Mouse (Mus musculus) heart, embryonic 12.5 days (tissue): ENCODE measurements around the gene Ppif. TPM values are rescaled to one million over a fixed set of nuclear protein-coding genes. Genes with fewer than 3 reads are reported as not detected.

ENCODE experiments used
- ATAC-seq: fragments of 200-750 bp; cut with Nextera tagmentation; 2 replicates; pipeline ENCODE4 v1.8.0; 2017; ENCODE audit warnings: moderate TSS enrichment, moderate library complexity; ENCODE audit not compliant: insufficient number of reproducible peaks, low FRiP score
- H3K27ac ChIP-seq: fragments of 300-500 bp; sonication (generic); 2 replicates; pipeline ENCODE4 v1.5.1; 2016; ENCODE audit warnings: mild to moderate bottlenecking, moderate library complexity; ENCODE audit not compliant: poor library complexity, severe bottlenecking
- H3K27me3 ChIP-seq: fragments of 300-500 bp; sonication (generic); replicated peaks from 2 replicates; pipeline ENCODE4 v1.6.1; 2016; ENCODE audit warnings: mild to moderate bottlenecking, moderate library complexity
- H3K36me3 ChIP-seq: fragments of 300-500 bp; sonication (generic); 2 replicates; pipeline ENCODE4 v1.6.1; 2016; ENCODE audit warnings: mild to moderate bottlenecking, moderate library complexity
- H3K4me1 ChIP-seq: fragments of 300-500 bp; sonication (generic); replicated peaks from 2 replicates; pipeline ENCODE4 v1.6.1; 2016; ENCODE audit warnings: mild to moderate bottlenecking
- H3K4me2 ChIP-seq: fragments of 300-500 bp; sonication (generic); 2 replicates; pipeline ENCODE4 v1.6.1; 2016; ENCODE audit warnings: mild to moderate bottlenecking, moderate library complexity
- H3K4me3 ChIP-seq: fragments of 300-500 bp; sonication (generic); 2 replicates; pipeline ENCODE4 v1.5.1; 2016; ENCODE audit warnings: mild to moderate bottlenecking
- H3K9ac ChIP-seq: fragments of 300-500 bp; sonication (generic); 2 replicates; pipeline ENCODE4 v1.6.1; 2016; ENCODE audit warnings: mild to moderate bottlenecking, moderate library complexity
- H3K9me3 ChIP-seq: fragments of 300-500 bp; sonication (generic); replicated peaks from 2 replicates; pipeline ENCODE4 v1.6.1; 2016; ENCODE audit warnings: mild to moderate bottlenecking, moderate library complexity
- WGBS: fragments of 180-500 bp; shearing (Covaris S2); methylation state at CpG from one replicate; pipeline ENCODE4 v1.1.7; 2016; 5-methylcytosine and 5-hydroxymethylcytosine counted together
- polyA plus RNA-seq: library from polyadenylated mRNA; unstranded; fragments of >200 nt; fragmentation: Nextera tagmentation; extraction: Ambion mirVana; gene quantifications from 2 replicates; pipeline ENCODE4 v1.2.1, GENCODE M21; 2016

The Ppif gene
- polyA plus RNA-seq, 1 experiment from 2014 or later, result 104 TPM

DNA sequence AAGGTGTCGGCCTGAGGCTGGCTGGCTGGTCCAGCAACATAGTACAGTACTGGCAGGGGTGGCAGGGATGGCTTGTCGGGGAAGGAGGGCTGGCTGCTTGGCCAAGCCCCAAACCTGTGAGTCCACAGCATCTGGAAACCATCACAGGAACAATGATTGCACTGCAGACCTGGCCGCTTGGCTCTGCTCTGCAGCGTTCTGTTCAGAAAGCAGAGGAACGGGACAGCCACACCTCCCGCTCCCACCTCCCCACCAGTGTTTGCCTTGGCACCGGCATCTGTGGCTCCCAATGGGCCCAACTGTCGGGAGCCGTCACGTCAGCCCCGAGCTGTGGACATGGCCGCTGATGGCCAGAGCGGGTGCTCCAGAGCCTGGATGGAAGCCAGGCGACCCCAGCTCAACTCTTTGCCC lies 44.6 kb downstream of the Ppif start:
- 18% methylated on average over 14 of the region's 14 CpGs for WGBS
- Histone ChIP-seq H3K27ac (peak overlapping the region; percentile 88), H3K4me2 (peak overlapping the region; percentile 2; the same call in 1 of the 2 replicates), H3K27me3 (no peaks in the 10 kb centered on the region), H3K9me3 (no peaks in the 10 kb centered on the region), H3K4me1 (peaks cover 86% of the 10 kb centered on the region), H3K9ac (0 out of 2 replicates have a peak overlapping the region, but pooled peaks have one; percentile 17), H3K36me3 (peaks cover 19% of the 10 kb centered on the region), H3K4me3 (no peak overlapping the region)
- ATAC-seq, result peak; percentile 76

DNA sequence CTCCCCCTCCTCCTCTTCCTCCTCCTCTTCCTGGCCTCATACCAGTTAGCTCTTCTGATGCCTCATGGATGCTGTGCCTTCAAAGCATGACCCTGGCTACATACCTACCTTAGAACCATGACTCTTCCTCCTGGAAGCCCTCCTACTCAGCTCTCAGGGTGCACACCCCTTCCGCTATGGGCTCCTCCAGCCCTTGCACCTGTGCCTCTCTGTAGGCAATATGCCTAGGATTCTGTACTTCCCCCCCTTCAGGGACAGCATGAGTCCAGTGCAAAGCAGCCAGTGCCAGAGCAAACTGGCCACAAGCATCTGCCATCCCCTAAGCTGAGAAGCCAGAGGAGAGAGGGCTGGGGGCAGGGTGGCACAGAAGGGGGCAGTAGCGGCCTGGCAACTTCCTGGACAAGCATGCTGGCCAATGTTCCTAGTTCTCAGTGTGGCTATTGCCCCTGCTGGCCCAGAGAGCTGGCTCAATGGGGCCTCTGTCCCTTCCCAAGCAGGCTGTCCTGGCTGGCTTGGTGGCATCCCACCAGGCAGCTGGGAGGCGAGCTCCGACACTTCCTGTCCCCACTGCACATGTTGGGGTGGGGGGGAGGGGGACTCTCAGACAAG lies 46.1 kb downstream of the Ppif start:
- no peak overlapping the region for H3K9ac ChIP-seq
- H3K36me3 ChIP-seq, result peaks cover 30% of the 10 kb centered on the region
- H3K27ac ChIP-seq, result no peak overlapping the region
- no peaks in the 10 kb centered on the region for H3K9me3 ChIP-seq
- peaks cover 80% of the 10 kb centered on the region for H3K4me1 ChIP-seq
- no peak overlapping the region for H3K4me2 ChIP-seq
- 85% methylated on average over 2 of the region's 4 CpGs for WGBS
- ATAC-seq, result no peak
- no peaks in the 10 kb centered on the region for H3K27me3 ChIP-seq
- H3K4me3 ChIP-seq, result no peak overlapping the region

DNA sequence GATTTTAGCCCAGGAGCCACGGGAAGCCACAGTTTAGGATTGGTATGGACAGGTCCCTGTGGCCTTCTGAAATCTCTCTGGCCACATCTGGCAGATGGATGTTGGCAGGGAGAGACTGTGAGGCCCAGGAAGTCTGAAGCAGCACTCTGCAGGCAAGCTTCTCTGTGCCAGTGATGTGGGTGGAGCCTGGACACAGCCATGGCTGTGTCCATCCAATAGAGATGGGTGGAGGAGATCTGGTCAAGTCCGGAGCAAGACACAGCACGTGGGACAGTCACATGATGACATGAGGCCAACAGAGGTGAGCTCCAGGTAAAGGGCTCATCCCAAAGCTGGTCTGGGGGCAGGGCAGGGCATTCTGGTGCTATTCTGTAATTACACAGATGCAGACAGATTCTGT lies 47.3 kb downstream of the Ppif start:
- H3K4me2 ChIP-seq, result no peak overlapping the region
- 66% methylated on average over 3 of the region's 3 CpGs for WGBS
- H3K9me3 ChIP-seq, result no peaks in the 10 kb centered on the region
- no peak overlapping the region for H3K9ac ChIP-seq
- H3K4me3 ChIP-seq, result no peak overlapping the region
- H3K27ac ChIP-seq, result no peak overlapping the region
- H3K27me3 ChIP-seq, result no peaks in the 10 kb centered on the region
- peaks cover 30% of the 10 kb centered on the region for H3K36me3 ChIP-seq
- no peak for ATAC-seq
- peaks cover 80% of the 10 kb centered on the region for H3K4me1 ChIP-seq

DNA sequence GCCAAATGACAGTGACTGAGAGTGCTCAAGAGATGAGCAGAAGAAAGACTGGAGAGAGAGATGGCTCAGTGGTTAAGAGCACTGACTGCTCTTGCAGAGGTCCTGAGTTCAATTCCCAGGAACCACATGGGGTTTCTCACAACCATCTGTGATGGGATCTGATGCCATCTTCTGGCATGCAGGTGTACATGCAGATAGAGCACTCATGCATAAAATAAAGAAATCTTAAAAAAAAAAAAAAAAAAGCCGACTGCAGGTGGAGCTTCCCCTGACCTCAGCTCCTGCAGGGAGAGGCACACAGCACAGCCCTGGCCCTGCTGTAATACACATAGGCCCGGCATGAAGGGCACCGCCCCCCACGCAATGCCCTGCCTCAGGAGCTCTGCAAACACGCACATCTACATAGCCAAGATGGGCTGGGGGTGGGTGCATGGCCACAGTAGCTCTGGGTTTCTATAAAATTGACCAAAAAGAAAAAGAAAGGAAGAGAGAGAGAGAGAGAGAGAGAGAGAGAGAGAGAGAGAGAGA lies 48.0 kb downstream of the Ppif start:
- Histone ChIP-seq H3K4me2 (no peak overlapping the region), H3K27ac (no peak overlapping the region), H3K4me3 (no peak overlapping the region), H3K4me1 (peaks cover 80% of the 10 kb centered on the region), H3K9me3 (no peaks in the 10 kb centered on the region), H3K9ac (no peak overlapping the region), H3K27me3 (no peaks in the 10 kb centered on the region), H3K36me3 (peaks cover 33% of the 10 kb centered on the region)
- 73% methylated on average over 5 of the region's 5 CpGs for WGBS
- ATAC-seq, result no peak

DNA sequence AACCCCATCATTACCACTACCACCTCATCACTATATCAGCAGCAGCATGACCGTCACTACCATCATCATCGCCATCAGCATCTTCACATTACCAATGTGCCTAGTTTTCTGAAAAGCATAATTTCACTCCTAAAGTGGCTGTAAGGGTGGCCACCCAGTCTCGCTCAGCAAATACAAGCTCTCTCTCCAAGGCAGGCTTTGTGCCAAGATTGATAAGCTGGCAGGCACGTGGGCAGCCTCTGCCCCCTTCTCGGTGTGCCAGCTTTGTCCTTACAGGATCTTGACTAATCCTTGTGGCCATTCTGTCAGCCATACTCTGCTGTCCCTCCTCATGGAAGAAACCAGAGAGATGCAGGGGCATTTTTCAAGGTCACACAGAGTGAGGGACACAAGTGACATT lies 49.0 kb downstream of the Ppif start:
- WGBS, result 67% methylated on average over 5 of the region's 5 CpGs
- Histone ChIP-seq H3K4me3 (no peak overlapping the region), H3K9ac (peak overlapping the region; percentile 9; the same call in 1 of the 2 replicates), H3K36me3 (peaks cover 33% of the 10 kb centered on the region), H3K9me3 (no peaks in the 10 kb centered on the region), H3K27me3 (no peaks in the 10 kb centered on the region), H3K27ac (no peak overlapping the region), H3K4me2 (no peak overlapping the region), H3K4me1 (peaks cover 80% of the 10 kb centered on the region)
- no peak for ATAC-seq

DNA sequence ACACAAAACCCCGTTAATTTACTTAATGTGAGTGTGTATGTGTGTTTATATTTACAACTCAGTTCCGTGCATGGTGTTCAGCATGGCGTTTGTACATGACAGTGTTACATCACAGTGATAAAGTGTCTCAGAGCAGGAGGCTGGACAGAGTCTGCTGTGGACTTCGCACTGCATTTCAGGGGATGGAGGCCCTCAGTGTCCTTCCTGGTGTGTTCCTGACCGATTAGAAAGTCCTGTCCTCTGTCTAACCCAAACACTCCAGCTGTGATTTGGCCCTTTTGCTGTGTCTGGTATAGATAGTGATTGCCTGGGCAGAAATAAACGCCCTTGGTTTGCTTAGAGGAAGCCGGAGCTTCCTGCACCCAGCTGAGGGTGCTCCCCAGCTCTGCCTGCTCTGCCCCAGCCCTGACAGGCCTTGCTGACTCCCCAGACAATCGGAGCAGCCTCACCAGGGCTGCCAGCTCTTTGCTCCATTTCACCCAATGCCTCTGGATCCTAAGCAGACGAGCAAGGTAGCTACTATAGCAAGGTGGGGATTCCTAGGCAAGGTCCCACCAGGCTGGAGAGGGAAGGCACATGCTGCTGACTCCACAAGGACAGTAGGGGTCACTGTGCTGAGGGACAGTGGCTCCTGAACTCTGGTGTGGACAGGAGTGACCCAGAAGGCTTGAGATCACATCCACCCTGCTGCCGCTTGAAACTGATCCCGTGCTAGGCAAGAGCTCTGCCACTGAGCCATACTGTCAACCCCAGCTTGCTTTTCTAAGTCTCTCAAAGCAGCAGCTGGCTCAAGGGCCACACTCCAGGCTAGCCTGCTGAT lies 51.6 kb downstream of the Ppif start:
- Histone ChIP-seq H3K9me3 (no peaks in the 10 kb centered on the region), H3K4me2 (no peak overlapping the region), H3K4me1 (peaks cover 80% of the 10 kb centered on the region), H3K27me3 (no peaks in the 10 kb centered on the region), H3K27ac (peak overlapping the region; percentile 68), H3K36me3 (peaks cover 33% of the 10 kb centered on the region), H3K4me3 (no peak overlapping the region), H3K9ac (peak overlapping the region; percentile 54)
- peak; percentile 26; the same call in 1 of the 2 replicates for ATAC-seq
- 32% methylated on average over 11 of the region's 11 CpGs for WGBS

DNA sequence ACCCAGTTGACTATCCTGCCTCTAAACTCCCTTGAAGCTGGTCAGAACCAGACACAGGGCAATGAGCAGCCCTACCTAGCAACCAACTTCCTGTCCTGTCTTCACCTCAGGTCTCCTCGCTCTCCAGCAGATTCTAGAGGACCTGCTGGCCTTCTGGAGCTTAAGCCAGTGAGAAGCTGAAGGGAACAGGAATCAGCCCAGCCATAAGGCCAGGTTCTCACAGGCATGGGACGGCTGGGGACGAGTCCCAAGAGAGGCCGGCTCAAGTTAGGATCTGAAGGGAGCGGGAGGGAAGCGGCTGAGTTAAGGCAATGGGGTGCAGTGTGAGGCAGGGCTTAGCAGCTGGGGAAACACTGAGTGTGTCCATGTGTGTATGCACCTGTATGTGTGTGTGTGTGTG lies 52.4 kb downstream of the Ppif start:
- no peak overlapping the region for H3K4me2 ChIP-seq
- no peaks in the 10 kb centered on the region for H3K9me3 ChIP-seq
- peaks cover 31% of the 10 kb centered on the region for H3K36me3 ChIP-seq
- H3K9ac ChIP-seq, result no peak overlapping the region
- H3K27ac ChIP-seq, result no peak overlapping the region
- ATAC-seq, result no peak
- 82% methylated on average over 6 of the region's 6 CpGs for WGBS
- no peaks in the 10 kb centered on the region for H3K27me3 ChIP-seq
- no peak overlapping the region for H3K4me3 ChIP-seq
- H3K4me1 ChIP-seq, result peaks cover 78% of the 10 kb centered on the region

DNA sequence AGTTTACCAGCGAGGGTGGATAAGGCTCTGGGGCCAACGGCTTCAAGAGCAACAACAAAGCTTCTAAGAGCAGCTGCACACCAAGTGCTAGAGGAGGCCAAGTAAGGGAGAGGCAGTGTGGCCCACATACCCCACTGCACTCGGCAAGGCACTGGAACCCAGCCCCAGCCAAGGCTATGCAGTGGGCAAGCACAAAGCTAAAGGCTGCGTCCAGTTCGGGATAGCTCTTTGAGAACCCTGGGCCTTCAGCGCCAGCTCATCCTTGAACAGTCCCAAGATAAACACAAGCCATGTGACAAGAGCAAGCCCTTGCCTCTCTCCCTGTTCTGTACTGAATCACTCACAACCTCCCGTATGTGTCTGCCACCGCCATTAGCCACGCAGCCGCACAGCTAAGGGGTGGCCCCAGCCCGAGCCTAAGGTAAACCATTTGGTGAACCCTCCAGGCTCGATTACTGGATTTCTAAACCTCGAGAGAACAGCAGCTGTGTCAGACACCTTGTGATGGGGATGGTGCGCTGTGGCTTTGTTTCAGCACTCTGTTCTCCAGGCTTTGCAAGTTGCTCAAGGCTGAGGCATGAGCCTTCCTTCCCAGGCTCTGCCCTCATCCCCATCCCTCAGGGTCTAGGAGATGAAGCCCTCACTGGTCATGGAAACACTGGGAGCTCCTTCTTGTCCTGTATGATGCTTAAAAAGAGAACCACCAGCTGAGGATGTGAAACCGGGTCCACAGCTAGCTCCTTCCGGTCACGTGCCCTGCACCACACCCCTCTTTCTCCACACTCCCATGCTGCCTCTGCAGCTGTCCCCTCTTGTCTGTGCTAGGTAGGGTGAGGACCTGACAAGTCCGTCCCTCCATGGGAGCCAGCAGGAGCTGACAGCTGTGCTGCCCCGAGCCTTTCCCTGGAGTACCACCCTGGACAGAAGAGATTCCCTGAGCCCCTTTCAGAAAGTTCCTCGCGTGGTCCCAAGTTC lies 53.3 kb downstream of the Ppif start:
- no peak for ATAC-seq
- H3K27me3 ChIP-seq, result no peaks in the 10 kb centered on the region
- peaks cover 76% of the 10 kb centered on the region for H3K4me1 ChIP-seq
- H3K9me3 ChIP-seq, result no peaks in the 10 kb centered on the region
- H3K9ac ChIP-seq, result peak overlapping the region; percentile 10; the same call in 1 of the 2 replicates
- H3K4me3 ChIP-seq, result no peak overlapping the region
- WGBS, result 69% methylated on average over 21 of the region's 21 CpGs
- H3K36me3 ChIP-seq, result peaks cover 36% of the 10 kb centered on the region
- H3K4me2 ChIP-seq, result no peak overlapping the region
- no peak overlapping the region for H3K27ac ChIP-seq

DNA sequence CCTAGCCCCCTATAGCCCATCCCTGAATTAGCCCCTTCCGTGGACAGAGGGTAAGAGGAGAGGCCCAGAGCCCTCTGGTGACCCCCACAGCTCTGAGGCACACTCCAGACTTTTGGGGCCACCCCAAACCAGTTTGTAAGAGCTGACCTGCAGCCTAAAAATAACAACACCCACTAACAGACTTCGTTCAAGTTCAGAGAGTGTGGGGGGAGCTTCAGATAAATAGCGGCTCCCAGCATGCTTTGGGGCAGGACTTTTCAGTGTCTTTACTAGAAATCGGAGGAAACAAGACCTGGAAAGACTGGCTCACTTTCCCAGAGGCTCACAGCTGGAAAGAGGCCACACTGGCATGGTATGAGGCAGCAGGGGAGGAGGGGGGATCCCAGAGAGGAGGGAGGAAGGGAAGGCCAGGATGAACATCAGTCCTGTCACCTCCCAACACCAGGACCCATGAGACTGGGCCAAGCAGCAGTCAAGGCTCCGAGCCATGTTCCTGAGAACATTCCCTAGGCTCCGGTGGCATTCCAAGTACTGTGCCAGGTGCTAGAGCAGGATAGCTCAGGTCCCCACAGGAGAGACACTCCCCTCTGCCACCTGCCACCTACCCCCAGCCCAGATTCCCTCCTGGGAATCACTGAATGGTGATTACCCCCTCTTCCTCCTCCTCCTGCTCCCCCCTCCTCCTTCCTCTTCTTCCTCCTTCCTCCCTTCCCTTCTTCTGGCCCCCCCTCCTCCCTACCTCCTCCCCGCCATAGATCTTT lies 54.2 kb downstream of the Ppif start:
- H3K4me1 ChIP-seq, result peaks cover 72% of the 10 kb centered on the region
- ATAC-seq, result no peak
- H3K9me3 ChIP-seq, result no peaks in the 10 kb centered on the region
- H3K4me3 ChIP-seq, result no peak overlapping the region
- H3K27ac ChIP-seq, result no peak overlapping the region
- no peaks in the 10 kb centered on the region for H3K27me3 ChIP-seq
- WGBS, result 60% methylated on average over 7 of the region's 7 CpGs
- H3K4me2 ChIP-seq, result no peak overlapping the region
- H3K36me3 ChIP-seq, result peaks cover 42% of the 10 kb centered on the region
- peak overlapping the region; percentile 10; the same call in 1 of the 2 replicates for H3K9ac ChIP-seq

DNA sequence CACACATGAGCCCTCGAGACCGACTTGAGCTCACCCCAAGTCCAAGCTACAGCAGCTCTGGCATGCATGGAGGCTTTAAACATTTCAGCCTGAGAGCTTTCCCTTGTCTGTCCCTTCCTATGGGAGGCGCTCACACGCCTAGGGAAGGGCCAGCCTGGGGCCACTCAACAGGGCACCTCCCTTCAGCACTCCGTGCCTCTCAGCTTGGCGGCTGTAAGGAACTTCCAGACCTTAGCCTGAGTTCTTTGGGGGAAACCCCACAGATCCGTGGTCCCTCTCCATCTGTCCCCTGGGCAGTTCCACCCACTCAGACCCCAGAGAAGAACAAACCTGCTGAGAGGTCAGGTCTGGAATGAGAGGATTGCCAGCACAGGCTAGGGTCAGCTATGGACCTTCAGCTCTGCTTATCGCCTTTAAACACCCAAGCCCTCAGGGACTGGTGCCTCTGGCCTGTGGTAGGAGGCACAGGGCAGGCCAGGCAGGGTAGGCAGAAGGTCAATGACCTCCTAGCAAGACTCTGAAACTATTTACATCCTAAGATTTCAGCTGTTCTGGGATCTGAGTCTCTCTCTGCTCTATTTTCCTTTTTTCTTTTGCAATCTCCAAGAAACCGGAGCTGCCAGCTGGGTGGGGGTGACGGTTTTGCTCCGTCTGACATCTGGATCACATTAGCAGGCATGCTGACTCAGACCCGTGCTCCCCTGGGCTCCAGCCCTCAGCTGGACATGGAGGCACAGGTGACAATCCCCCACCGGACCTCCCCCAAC lies 55.4 kb downstream of the Ppif start:
- no peak for ATAC-seq
- H3K4me1 ChIP-seq, result peaks cover 76% of the 10 kb centered on the region
- H3K9ac ChIP-seq, result no peak overlapping the region
- H3K4me2 ChIP-seq, result no peak overlapping the region
- H3K27ac ChIP-seq, result peak overlapping the region; percentile 37
- H3K9me3 ChIP-seq, result no peaks in the 10 kb centered on the region
- WGBS, result 30% methylated on average over 13 of the region's 13 CpGs
- peaks cover 39% of the 10 kb centered on the region for H3K36me3 ChIP-seq
- H3K27me3 ChIP-seq, result no peaks in the 10 kb centered on the region
- H3K4me3 ChIP-seq, result no peak overlapping the region
